Mouse (Mus musculus) cerebellum, postnatal 14 days (tissue): ENCODE measurements around the gene Gm20503.
A peak's percentile ranks its signal among the peaks of the same experiment; 100 is the strongest.

ENCODE experiments used
- DNase-seq, 2 experiments: peaks; one replicate each; pipeline ENCODE4 v3.0.0; 2021; ENCODE audit warnings: mixed read lengths in 2 of 2

Gm20503 gene

DNA sequence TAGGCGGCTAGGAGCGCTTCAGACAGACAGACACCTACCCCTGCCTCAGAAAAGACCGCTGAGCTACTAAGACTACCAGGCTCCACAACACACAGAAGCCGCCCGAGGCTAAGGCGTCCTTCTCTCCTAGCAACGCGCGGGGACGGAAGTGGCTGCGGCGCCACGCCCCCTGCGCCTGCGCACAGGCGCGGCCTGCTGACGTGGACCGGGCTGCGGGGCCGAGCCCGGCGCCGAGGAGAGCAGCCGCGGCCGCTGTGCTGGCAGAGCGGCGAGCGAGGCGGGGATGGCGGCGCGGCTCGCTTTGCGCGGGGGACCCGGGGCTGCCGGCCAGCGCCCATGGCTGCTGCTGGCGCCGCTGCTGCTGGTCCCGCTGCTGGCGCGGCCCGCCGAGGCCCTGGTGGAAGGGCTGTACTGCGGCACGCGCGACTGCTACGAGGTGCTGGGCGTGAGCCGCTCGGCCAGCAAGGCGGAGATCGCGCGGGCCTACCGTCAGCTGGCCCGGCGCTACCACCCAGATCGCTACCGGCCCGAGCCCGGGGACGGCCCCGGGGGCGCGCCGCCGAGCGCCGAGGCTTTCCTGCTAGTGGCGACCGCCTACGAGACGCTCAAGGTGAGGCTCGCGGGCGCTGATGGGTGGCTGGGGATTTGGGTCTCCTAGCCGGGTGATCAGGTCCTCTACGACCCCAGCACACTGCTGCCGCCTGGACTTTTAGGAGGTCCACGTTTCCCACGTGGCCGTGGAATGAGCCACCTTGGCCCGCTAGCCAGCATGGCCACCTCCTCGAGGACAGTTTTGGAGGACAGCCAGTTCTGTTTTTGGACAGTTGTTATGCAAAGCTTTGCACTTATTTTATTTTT lies at the start of gene Gm20503:
Gene Gm20503 (plus strand): TSS at position 263 of the 858 bp plus-strand sequence.
- peak; percentile 90 to 94 for DNase-seq

DNA sequence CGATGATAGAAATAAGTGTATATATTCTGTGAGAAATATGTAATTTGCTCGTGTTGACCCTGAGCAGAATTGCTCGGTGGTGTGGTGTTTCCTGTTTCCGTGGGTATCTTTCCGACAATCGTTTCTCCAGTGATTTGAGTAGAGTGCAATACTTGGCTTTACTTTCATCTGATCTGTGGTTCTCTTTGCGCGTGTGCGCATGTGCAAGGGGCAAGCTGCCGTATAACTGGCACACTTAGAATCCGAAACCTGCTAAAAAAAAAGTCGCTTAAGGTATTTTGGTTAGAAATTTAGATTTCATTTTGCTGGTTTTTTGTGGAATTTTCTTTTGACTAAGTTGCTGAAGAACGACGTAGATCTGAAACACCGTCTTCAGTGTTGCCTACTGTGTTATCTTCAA lies 41.3 kb upstream of the Gm20503 start:
- no peak for DNase-seq

DNA sequence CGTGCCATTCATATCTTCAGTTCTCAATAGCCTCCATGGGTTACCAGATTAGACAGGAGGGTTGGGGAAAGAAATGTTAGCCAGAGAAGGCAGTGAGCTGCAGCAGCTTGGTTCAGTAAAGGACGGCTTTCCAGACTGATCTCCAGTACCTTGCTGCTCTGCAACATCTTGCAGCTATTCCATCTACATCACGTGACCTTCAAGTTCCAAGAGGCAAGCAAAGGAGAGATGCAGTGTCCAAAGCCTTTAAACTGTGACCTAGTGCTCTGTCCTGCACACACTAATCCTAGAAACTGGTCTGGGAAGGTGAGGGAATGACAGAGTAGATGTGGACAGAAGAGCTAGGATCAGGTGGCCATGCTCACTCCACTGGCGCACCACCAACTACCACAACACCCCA lies 39.7 kb upstream of the Gm20503 start:
- DNase-seq: no peak

DNA sequence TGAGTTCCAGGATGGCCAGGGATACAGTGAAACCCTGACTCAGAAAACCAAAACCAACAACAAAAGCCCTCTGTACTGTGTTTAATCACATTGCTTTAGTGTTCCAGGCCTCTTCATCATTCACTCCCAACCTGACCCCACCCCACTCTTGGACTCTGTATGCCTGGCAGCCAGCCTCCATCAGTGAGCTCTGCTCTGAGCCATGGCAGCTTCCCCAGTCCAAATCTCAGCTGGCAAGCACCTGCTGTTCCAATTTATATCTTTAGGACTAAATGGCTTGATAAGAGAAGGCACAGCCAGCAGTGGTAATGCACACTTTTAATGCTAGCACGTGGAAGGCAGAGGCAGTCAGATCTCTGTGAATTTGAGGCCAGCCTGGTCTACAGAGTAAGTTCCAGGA lies 37.9 kb upstream of the Gm20503 start:
- no peak for DNase-seq

DNA sequence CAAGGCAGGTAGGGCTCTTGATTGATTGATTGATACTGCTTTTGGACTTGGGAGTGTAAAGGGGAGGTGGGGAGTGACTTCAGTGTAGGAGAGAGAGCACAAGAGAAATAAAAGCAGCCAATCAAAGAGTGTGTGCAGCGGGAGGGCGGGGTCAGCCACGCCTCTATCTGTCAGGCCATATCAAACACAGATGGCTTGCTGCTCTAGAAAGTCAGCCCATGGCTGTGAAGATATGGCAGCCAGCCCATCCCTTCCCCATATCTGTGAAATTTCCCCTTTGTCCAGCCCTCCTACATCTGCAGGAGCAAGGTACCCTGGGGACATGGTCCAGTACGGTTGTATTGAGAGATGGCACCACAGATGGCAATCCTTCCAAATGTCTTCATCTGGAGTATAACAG lies 32.3 kb upstream of the Gm20503 start:
- DNase-seq: no peak

DNA sequence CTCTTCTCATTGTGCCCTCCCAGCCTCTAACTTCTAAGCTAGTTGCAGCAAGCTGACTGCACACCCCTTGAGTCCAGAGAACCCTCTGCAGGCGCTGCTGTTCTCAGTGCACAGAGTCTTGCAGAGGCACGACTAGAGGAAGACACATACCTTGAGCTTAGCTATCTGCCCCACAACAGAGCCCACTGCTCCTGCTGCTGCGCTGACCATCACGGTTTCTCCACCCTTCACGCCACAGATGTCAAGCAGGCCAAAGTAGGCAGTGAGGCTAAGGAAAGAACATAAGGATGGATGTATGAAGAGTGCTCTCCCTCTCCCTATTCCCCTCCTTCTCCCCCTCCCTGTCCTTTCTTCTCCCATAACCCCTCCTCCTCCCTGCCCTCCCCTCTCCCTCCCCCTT lies 27.3 kb upstream of the Gm20503 start:
- no peak for DNase-seq

DNA sequence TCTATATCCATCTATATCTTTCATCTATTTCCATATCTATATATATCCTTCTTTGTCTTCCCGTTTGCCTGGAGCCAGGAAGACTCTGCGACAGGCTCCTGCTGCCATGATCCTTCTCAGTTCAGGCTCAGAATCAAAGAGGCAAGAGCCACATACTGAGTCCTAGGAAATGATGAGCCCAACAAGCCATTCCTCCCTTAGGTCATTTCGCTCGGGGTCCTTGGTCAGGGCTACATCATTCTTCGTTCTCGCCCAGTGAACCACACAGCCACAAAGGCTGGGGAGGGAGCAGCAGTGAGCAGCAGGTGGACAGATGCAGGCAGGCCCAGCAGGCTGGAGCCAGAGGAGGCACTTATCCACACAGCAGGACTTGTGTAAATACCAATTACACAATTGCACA lies 21.6 kb upstream of the Gm20503 start:
- DNase-seq: no peak

DNA sequence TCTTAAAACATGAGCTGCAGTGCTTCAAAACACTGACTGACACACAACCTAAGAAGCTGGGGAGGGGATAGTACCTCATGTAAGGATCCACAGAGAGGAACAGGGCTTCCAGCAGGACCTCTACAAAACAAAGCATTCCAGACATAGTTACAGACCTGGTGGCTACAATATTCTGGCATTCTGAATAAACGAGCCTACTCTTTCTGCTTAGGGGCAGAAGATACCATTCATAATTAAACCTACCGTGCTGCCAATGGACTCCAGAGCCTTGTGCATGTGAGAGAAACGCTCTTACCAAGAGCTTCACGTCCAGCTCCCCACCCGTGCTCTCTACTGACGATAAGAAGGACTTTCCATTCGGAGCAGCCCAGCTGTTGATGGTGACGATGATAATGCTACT lies 20.2 kb upstream of the Gm20503 start:
- DNase-seq: no peak

DNA sequence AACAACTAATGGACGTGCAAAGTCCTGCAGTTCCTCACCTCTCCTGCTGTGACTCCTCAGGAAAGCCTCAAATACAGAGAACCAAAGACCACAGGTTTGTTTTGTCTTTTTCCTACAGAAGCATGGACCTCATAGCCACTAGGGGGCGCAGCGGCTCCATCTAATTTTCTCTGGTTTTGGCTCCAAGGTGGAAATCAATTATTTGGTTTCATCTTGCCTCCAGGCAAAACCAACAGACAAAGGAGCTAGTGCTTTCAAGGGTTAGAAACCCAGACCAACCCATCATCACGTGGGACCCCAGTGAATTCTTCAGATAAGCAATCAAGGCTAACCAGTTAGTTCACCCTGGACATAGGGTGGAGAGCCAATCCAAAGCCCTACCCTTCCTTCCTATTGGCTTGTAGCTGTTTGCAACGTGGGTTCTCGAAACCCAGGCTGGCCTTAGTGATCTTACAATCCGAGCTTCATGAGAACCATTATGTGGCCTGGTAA lies 17.8 kb upstream of the Gm20503 start:
- DNase-seq: peak; percentile 86 to 88

DNA sequence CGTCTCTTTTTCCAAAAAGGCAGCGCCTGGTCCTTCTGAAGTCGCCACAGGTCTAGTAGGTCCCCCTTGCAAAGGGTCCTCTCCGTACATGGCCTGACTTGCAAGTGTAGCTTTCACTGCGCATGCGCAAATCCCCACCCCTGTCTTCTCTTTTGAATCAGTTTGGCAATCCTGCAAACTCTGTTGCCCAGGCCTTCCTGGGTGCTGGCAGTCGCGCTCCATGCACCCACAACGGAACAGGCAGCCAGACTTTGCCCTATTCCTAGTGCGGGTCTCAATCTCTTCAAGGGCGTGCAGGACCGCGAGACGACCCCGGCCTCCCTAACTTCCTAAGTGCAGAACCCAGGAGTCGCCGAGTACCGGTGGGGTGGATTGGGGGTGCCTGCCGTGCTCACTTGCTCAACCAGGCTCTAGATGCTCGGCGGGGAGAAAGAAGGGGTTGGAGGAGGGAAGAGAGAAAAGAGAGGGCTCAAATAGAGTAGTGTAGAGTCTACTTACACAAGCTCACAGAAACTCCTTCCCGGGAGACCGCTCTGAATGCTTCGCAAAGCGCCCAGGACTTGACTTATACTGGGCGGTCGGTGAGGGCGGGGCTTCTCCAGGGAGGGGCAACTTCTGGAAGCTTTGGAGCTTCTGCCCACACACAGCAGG lies 16.3 kb upstream of the Gm20503 start, which contains the start of gene Ptgr1:
Gene Ptgr1 (minus strand): TSS at position 580 of the 651 bp plus-strand sequence.
- peak; percentile 83 to 85 for DNase-seq

DNA sequence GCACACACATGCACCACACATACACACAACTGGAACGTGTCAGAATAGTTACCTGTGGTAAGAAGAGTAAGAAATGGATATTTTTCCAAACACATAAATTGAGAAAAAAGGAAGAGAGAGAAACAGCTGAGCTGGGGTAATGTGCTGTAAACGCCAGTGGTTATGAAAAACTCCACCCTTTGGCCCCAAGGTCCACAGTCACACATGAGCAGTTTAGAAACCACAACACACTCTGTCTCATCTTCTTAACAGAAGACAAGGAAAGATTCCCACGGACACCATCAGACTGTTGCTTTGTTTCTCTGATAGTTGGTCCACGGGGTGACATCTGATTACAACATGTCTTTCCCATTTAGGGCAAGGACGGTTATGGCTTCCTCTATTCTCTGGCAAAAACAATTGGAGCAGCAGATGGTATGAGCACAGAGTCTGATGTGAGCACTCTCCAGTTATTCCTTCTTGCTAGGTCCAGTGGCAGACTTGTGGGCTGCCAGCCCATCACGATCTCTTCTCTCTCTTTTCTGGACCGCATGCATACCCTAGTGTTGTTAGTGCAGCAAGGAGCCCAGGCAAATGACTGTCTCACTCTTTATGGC lies 13.6 kb upstream of the Gm20503 start:
- DNase-seq: peak in 1 of 2 experiments; percentile 14

DNA sequence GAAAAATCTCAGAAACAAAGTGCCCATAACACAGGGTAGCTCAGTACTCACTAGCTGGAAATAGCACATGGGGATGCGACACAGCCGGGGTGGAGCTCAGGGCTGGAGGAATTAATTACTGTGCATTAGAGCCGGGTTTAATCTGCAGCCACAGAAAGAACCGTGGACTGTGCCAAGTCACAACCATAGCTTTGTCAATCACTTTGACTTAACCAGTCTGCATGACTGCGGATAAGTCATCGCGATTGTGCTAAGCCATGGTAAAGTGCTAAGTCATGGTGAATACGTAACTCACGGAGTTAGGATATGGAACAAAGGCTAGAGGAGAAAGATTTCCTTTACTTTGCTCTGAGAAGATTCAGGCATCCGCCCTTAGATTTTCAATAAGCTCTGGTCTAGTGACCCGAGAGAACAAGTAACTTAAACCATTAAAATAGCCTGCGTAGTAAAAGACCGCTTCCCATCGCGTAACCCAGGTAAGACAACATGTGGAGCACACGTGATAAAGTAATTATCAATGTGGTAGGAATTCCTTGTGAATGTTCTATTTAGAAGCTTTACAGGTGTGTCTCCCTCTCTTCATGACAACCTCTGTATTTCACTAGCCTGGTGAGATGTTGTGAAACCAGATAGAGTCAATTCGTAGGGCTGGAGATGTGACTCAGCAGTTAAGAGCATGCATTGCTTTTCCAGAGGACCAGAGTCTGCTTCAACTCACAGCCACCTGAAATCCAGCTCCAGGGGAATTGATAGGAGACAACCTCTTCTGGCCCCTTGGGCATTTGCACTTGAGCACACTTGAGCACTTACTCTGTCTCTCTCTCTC lies 12.2 kb upstream of the Gm20503 start:
- DNase-seq: no peak

DNA sequence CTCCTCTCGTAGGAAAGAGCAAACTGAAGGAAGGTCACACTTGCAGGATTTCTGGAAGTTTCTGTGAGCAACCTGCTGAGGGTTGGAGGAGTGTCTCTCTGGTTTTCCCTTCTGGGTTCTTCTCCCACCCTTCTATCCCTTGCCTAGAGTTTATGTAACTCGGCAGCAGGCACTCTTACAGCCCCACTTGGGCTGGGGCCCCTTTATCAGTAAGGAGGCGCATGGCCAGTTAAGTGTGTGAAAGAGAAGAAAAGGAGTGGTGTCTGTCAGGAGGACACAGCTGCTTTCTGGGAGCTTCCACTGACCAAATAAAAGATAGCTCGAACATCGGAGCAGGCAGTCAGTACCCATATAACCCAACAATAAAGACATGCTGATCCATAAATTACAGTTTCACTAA lies 10.8 kb upstream of the Gm20503 start:
- DNase-seq: no peak

DNA sequence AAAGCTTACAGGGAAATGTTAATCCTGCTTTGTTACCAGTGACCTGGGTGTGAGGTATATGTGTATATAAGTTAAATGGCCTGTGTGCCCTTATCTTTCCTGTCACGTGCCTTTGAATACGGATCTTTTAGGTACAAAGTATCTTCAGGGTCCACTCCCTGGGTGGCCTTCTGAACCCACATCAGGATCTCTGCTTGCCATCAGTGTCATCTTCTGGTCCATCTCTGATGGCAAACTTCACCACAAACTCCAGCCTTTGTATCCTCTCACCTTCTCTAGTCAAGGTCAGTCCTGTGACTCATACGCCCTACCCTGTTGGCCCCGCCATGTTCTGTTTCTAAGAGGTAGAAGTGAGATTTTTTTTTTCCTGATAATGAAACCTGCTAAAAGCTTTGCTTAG lies 8.2 kb upstream of the Gm20503 start, which contains the start of gene Dnajc25:
Gene Dnajc25 (plus strand): TSS at position 301 of the 400 bp plus-strand sequence.
- DNase-seq: no peak

DNA sequence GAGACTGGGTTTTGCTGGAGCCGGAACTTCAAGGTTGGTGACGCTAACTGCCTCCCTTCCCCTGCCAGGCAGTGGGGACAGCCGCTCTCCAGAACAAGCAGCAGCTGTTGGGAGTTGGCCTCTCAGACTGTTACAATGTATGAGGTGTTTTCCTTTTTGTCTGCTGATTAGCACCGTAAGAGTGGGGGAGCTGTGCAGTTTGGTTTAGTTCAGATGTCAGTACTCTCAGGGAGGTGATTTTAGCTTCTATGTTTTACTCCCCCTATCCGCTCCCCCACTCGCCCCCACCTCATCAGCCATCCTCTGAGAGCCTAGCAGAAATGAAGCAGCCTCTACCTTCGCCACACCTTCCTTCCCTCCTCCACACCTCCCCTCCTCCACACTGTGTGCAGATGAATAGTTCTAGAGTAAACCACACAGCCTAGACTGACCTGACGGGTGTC lies 7.7 kb upstream of the Gm20503 start:
- no peak for DNase-seq

DNA sequence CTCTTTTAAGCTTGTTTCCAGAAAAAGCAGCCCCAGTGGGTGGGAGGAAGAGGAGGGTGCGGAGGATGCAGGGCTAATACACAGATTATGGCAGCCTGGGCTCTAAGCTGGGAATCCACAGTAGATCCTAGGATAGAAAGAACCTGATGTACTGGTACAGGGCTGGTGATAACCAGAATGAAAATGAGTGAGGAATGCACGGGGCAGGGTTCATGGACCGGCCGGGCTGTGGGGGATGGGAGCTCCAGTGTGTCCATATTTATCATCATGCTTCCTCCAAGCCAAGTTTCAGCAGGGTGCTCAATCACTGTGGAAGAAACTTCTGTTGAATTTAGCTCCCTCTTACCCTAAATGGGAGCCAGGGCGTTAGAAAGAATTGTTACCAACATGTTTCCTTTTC lies 5.9 kb upstream of the Gm20503 start:
- DNase-seq: no peak

DNA sequence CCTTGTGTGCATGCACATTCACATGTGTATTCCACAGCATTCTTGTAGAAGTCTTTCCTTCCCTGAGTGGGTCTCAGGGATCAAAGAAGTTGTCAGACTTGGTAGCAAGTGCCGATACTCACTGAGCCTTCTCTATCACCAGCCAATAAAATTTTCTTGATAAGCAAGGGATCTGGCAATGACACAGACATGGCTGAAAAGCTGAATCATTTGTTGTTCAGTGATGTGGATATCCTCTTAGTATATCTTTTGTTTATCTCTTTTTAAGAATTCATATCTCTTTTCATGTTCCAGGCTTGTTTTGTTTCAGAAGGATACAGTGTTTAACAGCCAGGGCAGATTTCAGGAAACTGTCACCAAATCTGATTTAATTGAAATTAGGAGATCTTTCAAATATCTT lies 4.3 kb upstream of the Gm20503 start:
- DNase-seq: no peak

DNA sequence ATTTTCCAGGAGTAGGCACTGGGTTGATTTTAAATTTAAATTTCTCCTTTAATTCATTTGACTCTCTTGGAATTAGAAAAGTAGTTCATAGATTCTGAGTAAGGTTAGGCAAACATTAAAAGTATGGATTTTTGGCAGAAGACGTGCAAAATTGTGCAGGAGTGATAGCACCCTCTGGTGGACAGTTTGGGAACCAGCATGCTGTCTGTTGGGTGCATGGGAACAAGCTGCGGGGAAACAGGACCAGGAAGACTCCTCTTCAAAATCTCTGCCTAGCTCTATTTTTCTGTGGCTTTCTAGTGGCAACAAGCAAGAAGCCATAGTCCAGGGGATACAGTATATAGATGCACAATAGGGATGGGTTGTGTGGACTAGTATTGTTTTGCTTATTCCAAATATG lies 3.3 kb upstream of the Gm20503 start:
- peak; percentile 84 to 86 for DNase-seq

DNA sequence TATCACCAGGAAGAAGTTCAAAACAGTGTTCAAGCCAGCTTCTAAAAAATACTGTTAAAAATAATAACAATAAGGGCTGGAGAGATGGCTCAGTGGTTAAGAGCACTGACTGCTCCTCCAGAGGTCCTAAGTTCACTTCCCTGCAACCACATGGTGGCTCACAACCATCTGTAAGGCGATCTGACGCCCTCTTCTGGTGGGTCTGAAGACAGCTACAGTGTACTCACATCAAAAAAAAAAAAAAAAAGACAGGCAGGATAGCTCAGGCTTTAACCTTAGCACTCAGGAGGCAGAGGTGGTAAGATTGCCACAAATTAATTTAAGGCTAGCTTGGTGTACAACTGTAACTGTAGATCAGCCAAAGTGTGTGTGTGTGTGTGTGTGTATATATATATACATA lies 2.4 kb upstream of the Gm20503 start:
- peak; percentile 32 to 51 for DNase-seq

DNA sequence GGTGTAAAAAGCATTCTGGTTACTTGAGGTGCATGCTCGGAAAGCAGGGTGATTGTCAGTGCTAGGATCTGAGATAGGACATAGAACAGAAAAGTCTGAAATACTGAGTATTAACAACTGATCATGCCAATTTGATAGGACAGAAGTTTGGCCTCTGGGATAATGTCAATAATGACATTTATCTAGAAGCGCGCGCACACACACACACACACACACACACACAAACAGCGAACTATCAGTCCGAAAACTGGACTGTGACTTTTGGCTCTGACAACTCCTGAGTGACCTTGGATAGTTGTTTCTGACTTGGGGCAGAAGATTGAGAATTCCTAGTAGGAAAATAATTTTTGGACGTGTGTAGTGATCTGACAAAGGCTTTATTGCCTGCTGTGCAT lies 793 bp downstream of the Gm20503 start:
- no peak for DNase-seq

DNA sequence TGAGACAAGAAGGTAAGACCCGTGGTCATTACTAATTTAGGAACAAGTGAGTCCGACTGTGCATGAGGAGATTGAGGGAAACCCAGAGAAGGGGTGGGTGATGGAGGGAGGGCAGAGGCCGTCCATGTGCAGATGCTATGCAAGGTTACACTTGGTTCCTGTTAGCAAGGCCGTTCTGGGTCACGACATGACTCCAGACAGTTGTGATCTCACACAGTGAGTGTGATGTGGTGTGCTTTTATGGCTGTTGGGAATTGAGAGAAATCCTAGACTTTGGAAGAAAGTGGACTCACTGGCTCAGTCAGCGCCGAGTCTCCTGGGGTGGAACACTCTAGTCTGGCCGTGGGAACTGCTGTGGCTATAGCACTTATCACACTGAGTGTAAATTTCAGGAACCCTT lies 3.2 kb downstream of the Gm20503 start:
- DNase-seq: no peak

DNA sequence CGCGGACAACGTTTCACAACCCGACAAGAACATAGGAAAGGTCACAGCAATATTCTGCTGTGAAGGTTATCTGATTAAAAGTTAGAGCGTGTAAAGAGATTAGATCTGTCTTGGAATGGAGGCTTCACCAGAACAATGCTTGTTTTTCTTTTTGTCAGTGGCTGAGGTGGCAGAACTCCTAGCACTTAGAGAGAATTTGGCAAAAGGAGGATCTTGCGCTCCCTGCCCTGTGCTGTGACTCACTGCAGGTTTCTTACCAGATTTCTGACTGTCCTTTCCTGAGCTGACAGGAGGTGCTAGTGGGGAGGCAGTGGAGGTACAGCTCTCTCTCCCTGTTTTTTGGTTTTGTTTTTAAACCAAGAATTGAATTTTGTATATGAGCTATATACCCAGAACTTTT lies 4.0 kb downstream of the Gm20503 start:
- no peak for DNase-seq

DNA sequence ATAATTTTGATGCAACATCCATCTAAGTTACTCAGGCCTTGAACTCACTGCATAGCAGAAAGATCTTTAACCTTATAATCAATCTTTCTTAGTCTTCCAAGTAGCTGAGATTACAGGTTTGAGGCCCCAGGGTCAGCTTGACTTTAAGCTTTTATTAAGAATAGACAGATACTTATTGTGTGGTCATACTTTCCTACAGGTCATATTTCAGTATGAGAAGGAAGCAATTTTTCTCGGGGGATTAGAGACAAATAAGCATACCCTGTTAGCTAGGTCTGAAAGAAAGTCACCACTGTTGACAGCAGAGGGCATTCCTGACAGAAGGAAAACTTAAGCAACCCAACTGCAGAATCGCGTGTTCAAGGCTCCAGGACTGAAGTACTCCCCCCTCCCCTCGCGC lies 5.0 kb downstream of the Gm20503 start:
- DNase-seq: no peak
